Mouse (Mus musculus) MEL (cell line): ENCODE results near the gene Adamtsl5. TPM values are rescaled to one million over a fixed set of nuclear protein-coding genes. Genes with fewer than 3 reads are reported as not detected.

Experiments used
- DNase-seq: peaks from one replicate; pipeline ENCODE4 v3.0.0; 2011; ENCODE audit warnings: low read depth, low spot score
- H3K27ac ChIP-seq: 2 replicates; pipeline ENCODE4 v1.5.1; 2012; ENCODE audit warnings: low read depth, mild to moderate bottlenecking, control low read depth, low read length, moderate library complexity; ENCODE audit not compliant: control insufficient read depth
- H3K27me3 ChIP-seq, 2 experiments: fragments of 150-350 bp in 1 of 2; sonication (generic) in 1 of 2; 2 replicates each; pipeline ENCODE4 v1.6.1; 2012; ENCODE audit warnings: low read length in 2 of 2, mild to moderate bottlenecking in 2 of 2, improper control_type of control experiment in 1 of 2, moderate library complexity in 1 of 2; ENCODE audit not compliant: insufficient read depth in 2 of 2, control insufficient read depth in 1 of 2
- H3K36me3 ChIP-seq, 2 experiments: 2 replicates each; pipeline ENCODE4 v1.6.1; 2012 to 2014; ENCODE audit warnings: low read length in 2 of 2, improper control_type of control experiment in 1 of 2, inconsistent platforms in 1 of 2, mild to moderate bottlenecking in 1 of 2; ENCODE audit not compliant: insufficient read depth in 2 of 2, control insufficient read depth in 1 of 2
- H3K4me1 ChIP-seq, 2 experiments: fragments of 150-350 bp in 1 of 2; sonication (generic) in 1 of 2; 2 replicates each; pipeline ENCODE4 v1.6.1; 2012; ENCODE audit warnings: low read length in 2 of 2, improper control_type of control experiment in 1 of 2, mild to moderate bottlenecking in 1 of 2; ENCODE audit not compliant: insufficient read depth in 2 of 2, control insufficient read depth in 1 of 2
- H3K4me3 ChIP-seq, 2 experiments: fragments of 150-350 bp in 1 of 2; sonication (generic) in 1 of 2; 2 replicates each; pipeline ENCODE4 v1.5.1; 2012; ENCODE audit warnings: low read depth in 2 of 2, low read length in 2 of 2, mild to moderate bottlenecking in 2 of 2, moderate library complexity in 2 of 2, control low read depth in 1 of 2, improper control_type of control experiment in 1 of 2; ENCODE audit not compliant: control insufficient read depth in 1 of 2, insufficient read depth in 1 of 2
- H3K79me2 ChIP-seq: 2 replicates; pipeline ENCODE4 v1.6.1; 2012; ENCODE audit warnings: mild to moderate bottlenecking, low read length, moderate library complexity; ENCODE audit not compliant: control insufficient read depth, poor library complexity, insufficient read depth
- H3K9ac ChIP-seq: 2 replicates; pipeline ENCODE4 v1.6.1; 2012; ENCODE audit warnings: low read depth, mild to moderate bottlenecking, control low read depth, low read length, moderate library complexity; ENCODE audit not compliant: control insufficient read depth, poor library complexity, severe bottlenecking
- H3K9me3 ChIP-seq: fragments of 150-350 bp; sonication (generic); replicated peaks from 2 replicates; pipeline ENCODE4 v1.6.1; 2012; ENCODE audit warnings: mild to moderate bottlenecking, low read length, improper control_type of control experiment, moderate library complexity; ENCODE audit not compliant: insufficient read depth
- CHD2 ChIP-seq: IDR thresholded peaks from 2 replicates; pipeline ENCODE4 v1.6.1; 2011; ENCODE audit warnings: low read length, improper control_type of control experiment
- CTCF ChIP-seq, 3 experiments: IDR thresholded peaks in 2 of 3; conservative IDR thresholded peaks in 1 of 3; 2 replicates each; pipeline ENCODE4 v1.5.1; 2011 to 2012; ENCODE audit warnings: low read length in 3 of 3, low read depth in 2 of 3, mild to moderate bottlenecking in 2 of 3, improper control_type of control experiment in 1 of 3, inconsistent platforms in 1 of 3, mixed read lengths in 1 of 3, moderate library complexity in 1 of 3; ENCODE audit not compliant: control insufficient read depth in 1 of 3, insufficient read depth in 1 of 3, poor library complexity in 1 of 3, severe bottlenecking in 1 of 3
- GABPA ChIP-seq: IDR thresholded peaks from 2 replicates; pipeline ENCODE4 v1.6.1; 2012; ENCODE audit warnings: low read depth, mild to moderate bottlenecking, inconsistent platforms, low read length, improper control_type of control experiment, moderate library complexity
- GATA1 ChIP-seq: IDR thresholded peaks from 2 replicates; pipeline ENCODE4 v1.6.1; 2011; ENCODE audit warnings: low read depth, low read length, improper control_type of control experiment
- HCFC1 ChIP-seq: IDR thresholded peaks from 2 replicates; pipeline ENCODE4 v1.6.1; 2012; ENCODE audit warnings: low read depth, mild to moderate bottlenecking, inconsistent platforms, low read length, improper control_type of control experiment, moderate library complexity
- MAFK ChIP-seq: IDR thresholded peaks from 2 replicates; pipeline ENCODE4 v1.6.1; 2011; ENCODE audit warnings: low read depth, mild to moderate bottlenecking, low read length, improper control_type of control experiment, borderline replicate concordance
- MEF2A ChIP-seq: IDR thresholded peaks from 2 replicates; pipeline ENCODE4 v1.6.1; 2014; ENCODE audit warnings: low read depth, mild to moderate bottlenecking, inconsistent platforms, low read length, improper control_type of control experiment; ENCODE audit not compliant: poor library complexity, insufficient replicate concordance, severe bottlenecking; ENCODE audit errors: extremely low read depth
- NELFE ChIP-seq: IDR thresholded peaks from 2 replicates; pipeline ENCODE4 v1.6.1; 2011; ENCODE audit warnings: low read depth, low read length, improper control_type of control experiment
- NRF1 ChIP-seq: IDR thresholded peaks from 2 replicates; pipeline ENCODE4 v1.6.1; 2014; ENCODE audit warnings: low read depth, mild to moderate bottlenecking, inconsistent platforms, low read length, improper control_type of control experiment, moderate library complexity; ENCODE audit not compliant: poor library complexity, insufficient read depth, severe bottlenecking
- ZKSCAN1 ChIP-seq: IDR thresholded peaks from 2 replicates; pipeline ENCODE4 v1.6.1; 2012; ENCODE audit warnings: low read depth, mild to moderate bottlenecking, inconsistent platforms, low read length, improper control_type of control experiment, moderate library complexity
- ZNF384 ChIP-seq: IDR thresholded peaks from 2 replicates; pipeline ENCODE4 v1.6.1; 2012; ENCODE audit warnings: low read depth, mild to moderate bottlenecking, inconsistent platforms, low read length, improper control_type of control experiment
- polyA plus RNA-seq, 2 experiments: library from polyadenylated mRNA; stranded (reverse) in 1 of 2; unstranded in 1 of 2; fragments of >175 nt in 1 of 2; fragments of >200 nt in 1 of 2; gene quantifications; 2 replicates each; pipeline versions ENCODE4 v1.2.1 to v1.2.4; 2012; ENCODE audit warnings: low replicate concordance in 2 of 2, low read depth in 1 of 2; ENCODE audit not compliant: insufficient read length in 2 of 2, insufficient read depth in 1 of 2, missing spikeins in 1 of 2
- total RNA-seq: library from RNA; depleted of rRNA; stranded (reverse); fragments of 300-350 nt; gene quantifications from 2 replicates; pipeline ENCODE4 v1.2.3, GENCODE M21; 2012

Gene Adamtsl5
- total and polyA plus RNA-seq, 3 experiments: 3.9 to 16.5 TPM; not detected in 1

- Histone ChIP-seq H3K4me3 (peak overlapping the region; percentile 89 to 90), H3K9ac (peak overlapping the region; percentile 93), H3K27ac (peak overlapping the region; percentile 64), H3K4me1 (peaks cover 0 to 32% of the 10 kb centered on the region in 2 experiments; a peak in 3 of 4 replicates), H3K79me2 (peaks cover 39% of the 10 kb centered on the region), H3K9me3 (no peaks in the 10 kb centered on the region), H3K27me3 (no peaks in the 10 kb centered on the region), H3K36me3 (peaks cover 0 to 11% of the 10 kb centered on the region in 2 experiments; a peak in 2 of 4 replicates)
- DNase-seq: no peak
- TF ChIP-seq MEF2A (no peak), HCFC1 (no peak), ZKSCAN1 (peak; percentile 98), GATA1 (no peak), CHD2 (no peak), GABPA (no peak), NRF1 (no peak)
These were observed 26.3 kb downstream of the Adamtsl5 start for GRCm38 (mm10) chr10:80321670-80322581.

DNA sequence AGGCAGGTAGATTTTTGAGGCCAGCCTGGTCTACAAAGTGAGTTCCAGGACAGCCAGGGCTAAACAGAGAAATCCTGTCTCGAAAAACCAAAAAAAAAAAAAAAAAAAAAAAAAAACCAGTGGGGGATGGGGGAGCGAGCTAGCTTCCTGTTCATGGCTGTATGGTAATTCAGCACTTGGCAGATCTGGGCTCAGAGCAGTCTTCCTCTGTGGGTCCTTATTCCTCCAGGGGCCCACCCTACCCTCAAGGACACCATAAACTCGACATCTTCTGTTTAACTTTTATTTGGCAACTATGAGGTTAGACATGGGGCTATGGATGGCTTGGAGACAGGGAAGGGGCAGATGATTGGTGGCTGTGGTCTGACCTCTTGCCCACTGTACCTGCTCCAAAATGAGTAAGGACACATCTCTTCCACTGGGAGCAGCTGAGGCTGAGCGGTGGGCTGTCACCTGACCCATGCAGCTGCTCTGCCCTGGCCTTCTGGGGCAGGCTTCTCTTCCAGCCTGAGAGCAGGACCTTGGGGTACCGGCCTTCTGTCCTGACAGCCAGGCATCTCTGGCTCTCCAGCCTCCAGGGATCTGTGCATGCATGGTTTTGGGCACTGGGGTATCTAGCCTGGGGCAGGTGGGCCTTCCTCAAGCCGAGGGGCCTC lies 27.1 kb downstream of the Adamtsl5 start:
- Histone ChIP-seq H3K9ac (peak overlapping the region; percentile 43), H3K27me3 (no peaks in the 10 kb centered on the region)
- no peak for TF ChIP-seq NELFE
- TF ChIP-seq MAFK: no peak
- TF ChIP-seq ZNF384: peak; percentile 93
- no peak for TF ChIP-seq ZKSCAN1
- TF ChIP-seq CTCF (IDR thresholded peaks at IDR 0.05 in 2 of 3, conservative IDR thresholded peaks at IDR 0.05 in 1 of 3; ENCODE audit: control insufficient read depth in 1 of 3, insufficient read depth in 1 of 3, low read depth in 2 of 3, low read length in 3 of 3, poor library complexity in 1 of 3, severe bottlenecking in 1 of 3): no peak
- TF ChIP-seq, all 39 proteins: peak for 1
- peaks cover 39% of the 10 kb centered on the region for H3K79me2 ChIP-seq
- peak; percentile 56 for DNase-seq
- H3K27ac ChIP-seq: peak overlapping the region; percentile 58
- no peaks in the 10 kb centered on the region for H3K9me3 ChIP-seq
- H3K4me1 ChIP-seq: peaks cover 0 to 38% of the 10 kb centered on the region in 2 experiments; a peak in 3 of 4 replicates
- peak overlapping the region in 1 of 2 experiments; percentile 52; a peak in 3 of 4 replicates for H3K4me3 ChIP-seq
- peaks cover 0 to 11% of the 10 kb centered on the region in 2 experiments; a peak in 2 of 4 replicates for H3K36me3 ChIP-seq
